Mouse (Mus musculus) ES-Bruce4 (cell line): Measurements from ENCODE around the gene Disc1.

Experiments used
- CTCF ChIP-seq: IDR thresholded peaks from one replicate; pipeline ENCODE4 v1.8.1; 2011; ENCODE audit warnings: low read depth, low read length
- EP300 ChIP-seq: IDR thresholded peaks from 2 replicates; pipeline ENCODE4 v1.6.1; 2011; ENCODE audit warnings: low read depth, low read length; ENCODE audit not compliant: insufficient read depth
- POLR2A ChIP-seq: IDR thresholded peaks from one replicate; pipeline ENCODE4 v1.8.1; 2011; ENCODE audit warnings: low read length; ENCODE audit not compliant: insufficient read depth

DNA sequence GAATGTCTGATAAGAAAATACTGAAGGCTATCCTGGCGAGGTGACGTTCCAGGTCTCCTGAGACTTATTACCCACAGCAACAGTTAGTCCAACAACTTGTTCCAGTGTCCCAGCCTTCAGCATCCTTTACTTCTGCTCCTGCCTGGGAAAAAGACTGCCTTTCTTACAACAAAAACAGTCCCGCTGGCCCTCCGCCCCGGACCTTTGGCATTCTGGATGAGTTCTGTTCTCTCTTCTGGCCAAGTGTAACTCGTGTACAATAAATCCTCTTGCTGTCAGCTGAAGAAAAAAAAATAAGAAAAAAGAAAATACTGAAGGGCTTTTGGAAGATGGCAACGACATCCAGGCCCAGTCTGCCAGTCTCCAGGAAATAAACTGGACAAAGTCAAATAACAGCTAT is 120.2 kb downstream of the Disc1 start:
- TF ChIP-seq CTCF (no peak), POLR2A (no peak), EP300 (no peak)
